Mouse (Mus musculus): ENCODE results near the gene Oaz2. TPM values are rescaled to one million over a fixed set of nuclear protein-coding genes. Genes with fewer than 3 reads are reported as not detected.

Gene Oaz2
- polyA plus RNA-seq, 1 experiment from 2014 or later, result 203 TPM

DNA sequence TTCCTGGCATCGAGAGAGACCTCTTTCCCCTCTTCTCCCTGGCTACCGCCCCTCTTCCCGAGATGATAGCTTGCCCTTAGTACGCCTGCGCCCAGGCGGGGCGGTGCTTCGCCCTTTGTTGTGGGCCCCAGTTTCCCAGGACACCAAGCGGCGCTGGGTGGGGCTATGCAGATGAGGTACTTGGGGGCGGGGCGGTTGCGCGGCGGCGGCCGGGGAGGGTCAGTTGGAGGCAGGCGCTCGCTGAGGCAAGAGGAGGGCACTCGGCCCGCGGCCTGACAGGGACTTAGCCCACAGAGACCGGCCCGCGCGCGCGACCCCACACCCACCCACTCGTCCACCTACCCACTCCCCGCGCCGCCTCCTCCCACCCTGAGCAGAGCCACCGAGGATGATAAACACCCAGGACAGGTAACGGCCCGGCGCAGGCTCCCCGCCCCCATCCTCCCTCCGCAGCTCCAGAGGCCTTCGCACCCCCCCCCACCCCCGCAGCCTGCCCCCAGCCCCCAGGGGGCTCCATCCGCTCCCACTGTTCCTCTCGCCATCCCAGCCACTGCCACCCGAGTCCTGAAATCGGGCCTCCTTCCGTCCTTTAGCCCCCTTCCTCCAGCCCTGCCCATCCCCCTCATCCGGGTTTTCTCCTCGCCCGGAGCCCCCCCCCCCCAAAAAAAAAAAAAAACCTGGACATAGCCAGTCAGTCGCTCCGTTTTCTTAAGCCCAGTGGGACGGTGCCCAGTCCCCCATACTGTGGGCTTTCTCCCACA is 8.7 kb downstream of the Oaz2 start:
- 0% methylated on average over 18 of the region's 51 CpGs for WGBS
- H3K27ac ChIP-seq (replicated peaks; ENCODE audit: low read depth, low read length), result peak overlapping the region; percentile 67
- no peaks in the 10 kb centered on the region for H3K36me3 ChIP-seq (ENCODE audit: control insufficient read depth, insufficient read depth, low read length)
- peaks cover 44% of the 10 kb centered on the region for H3K4me1 ChIP-seq (ENCODE audit: control insufficient read depth, insufficient read depth, low read length)
- H3K27me3 ChIP-seq (replicated peaks; ENCODE audit: control insufficient read depth, insufficient read depth, low read length), result no peaks in the 10 kb centered on the region
- peak overlapping the region; percentile 86 for H3K9ac ChIP-seq (ENCODE audit: low read depth, low read length)
- ATAC-seq (ENCODE audit: low read depth) (peak; percentile 96), DNase-seq (ENCODE audit: low spot score) (peak; percentile 99)
- no peaks in the 10 kb centered on the region for H3K9me3 ChIP-seq (ENCODE audit: control insufficient read depth, low read length)
- H3K4me2 ChIP-seq (ENCODE audit: low read depth, low read length), result peak overlapping the region; percentile 93
- H3K4me3 ChIP-seq (ENCODE audit: low read depth, low read length), result peak overlapping the region; percentile 65

DNA sequence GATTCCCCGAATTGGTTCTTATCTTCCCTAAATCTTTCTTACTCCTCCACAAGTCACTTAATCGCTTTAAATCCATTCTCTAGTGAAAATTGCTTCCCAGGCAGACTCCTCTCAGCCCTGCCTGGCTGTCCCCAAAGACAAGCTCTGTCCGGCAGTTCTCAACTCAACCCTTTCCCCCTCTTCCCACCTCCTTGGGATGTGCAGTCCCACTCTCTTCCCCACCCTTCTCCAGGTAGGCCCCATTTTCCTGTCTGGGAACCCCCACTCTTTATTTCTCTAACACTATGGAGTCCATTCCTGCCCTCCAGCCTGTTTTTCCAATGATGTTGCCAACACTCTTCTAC is 9.3 kb downstream of the Oaz2 start:
- Histone ChIP-seq H3K4me2 (ENCODE audit: low read depth, low read length) (peak overlapping the region; percentile 93), H3K36me3 (ENCODE audit: control insufficient read depth, insufficient read depth, low read length) (no peaks in the 10 kb centered on the region), H3K9ac (ENCODE audit: low read depth, low read length) (peak overlapping the region; percentile 86), H3K4me1 (ENCODE audit: control insufficient read depth, insufficient read depth, low read length) (peaks cover 44% of the 10 kb centered on the region), H3K27ac (replicated peaks; ENCODE audit: low read depth, low read length) (peak overlapping the region; percentile 67; the same call in 1 of the 2 replicates), H3K27me3 (replicated peaks; ENCODE audit: control insufficient read depth, insufficient read depth, low read length) (no peaks in the 10 kb centered on the region), H3K4me3 (ENCODE audit: low read depth, low read length) (peak overlapping the region; percentile 65), H3K9me3 (ENCODE audit: control insufficient read depth, low read length) (no peaks in the 10 kb centered on the region)
- ATAC-seq (ENCODE audit: low read depth) (no peak), DNase-seq (ENCODE audit: low spot score) (no peak)
- WGBS, result 0% methylated on average over 3 of the region's 3 CpGs

DNA sequence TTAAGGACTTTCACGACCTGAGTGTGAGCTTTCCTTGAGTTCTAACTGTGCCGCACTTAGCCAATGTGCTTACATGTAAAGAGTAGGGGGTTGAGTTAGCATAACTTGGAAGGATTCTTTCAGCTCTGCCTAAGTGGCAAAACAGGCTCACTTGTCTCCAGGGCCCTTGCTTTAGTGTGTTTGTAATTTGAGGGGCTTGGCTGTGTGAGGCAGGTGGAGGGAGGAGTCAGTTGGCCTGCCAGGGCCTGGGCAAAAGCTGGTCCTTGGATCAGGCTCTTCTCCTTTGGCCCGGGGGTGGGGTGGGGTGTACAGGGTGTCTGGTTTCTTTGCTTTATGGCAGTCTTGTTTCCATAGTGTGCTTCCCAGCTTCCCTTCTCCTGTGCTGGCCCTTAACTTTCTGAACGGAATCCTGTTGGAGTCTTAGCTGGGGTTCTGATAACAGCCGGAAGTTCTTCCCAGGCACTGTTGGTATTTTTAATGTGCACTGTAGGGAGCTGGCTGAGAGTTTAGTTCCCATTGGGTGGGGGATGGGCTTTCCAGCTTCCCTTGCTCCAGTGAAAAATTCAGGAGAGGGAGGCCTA is 11.5 kb downstream of the Oaz2 start:
- WGBS, result 10% methylated on average over 5 of the region's 5 CpGs
- Histone ChIP-seq H3K9ac (ENCODE audit: low read depth, low read length) (peak overlapping the region; percentile 51), H3K36me3 (ENCODE audit: control insufficient read depth, insufficient read depth, low read length) (no peaks in the 10 kb centered on the region; the same call in 1 of the 2 replicates), H3K4me1 (ENCODE audit: control insufficient read depth, insufficient read depth, low read length) (peaks cover 44% of the 10 kb centered on the region), H3K4me3 (ENCODE audit: low read depth, low read length) (peak overlapping the region; percentile 30), H3K9me3 (ENCODE audit: control insufficient read depth, low read length) (no peaks in the 10 kb centered on the region), H3K4me2 (ENCODE audit: low read depth, low read length) (peak overlapping the region; percentile 93), H3K27ac (replicated peaks; ENCODE audit: low read depth, low read length) (peak overlapping the region; percentile 70), H3K27me3 (replicated peaks; ENCODE audit: control insufficient read depth, insufficient read depth, low read length) (no peaks in the 10 kb centered on the region)
- DNase-seq (ENCODE audit: low spot score) (peak; percentile 86), ATAC-seq (ENCODE audit: low read depth) (peak; percentile 65)

DNA sequence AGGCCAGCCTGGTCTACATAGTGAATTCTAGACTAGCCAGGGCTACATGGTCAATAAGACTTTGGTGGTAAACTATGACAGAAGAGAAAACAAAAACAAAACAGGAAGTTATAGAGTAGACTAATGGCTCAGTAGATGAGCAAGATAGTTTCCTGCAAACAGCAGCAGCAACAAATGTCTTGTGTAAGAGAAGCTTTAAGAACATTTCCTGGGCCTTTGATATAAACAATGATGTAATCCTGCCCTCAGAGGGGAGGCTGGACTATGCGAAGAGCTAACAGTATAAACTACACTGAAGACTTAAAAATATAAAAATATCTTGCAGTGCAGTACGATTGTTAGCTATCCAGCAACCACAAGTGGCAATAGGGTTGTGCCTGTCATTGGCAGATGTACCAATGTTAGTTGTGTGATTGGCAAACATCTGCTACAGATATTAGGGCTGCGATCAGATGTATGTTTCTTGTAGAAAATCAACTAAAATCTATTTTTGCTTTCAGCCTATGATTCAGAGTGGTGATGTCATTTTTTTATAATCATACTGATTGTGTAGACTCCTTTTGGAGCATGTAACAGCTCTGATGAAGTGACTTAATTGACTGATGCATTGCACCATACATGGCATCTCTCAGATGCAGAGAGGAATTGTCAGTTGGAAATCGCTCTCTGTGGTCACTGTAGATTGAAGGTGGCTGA is 13.3 kb downstream of the Oaz2 start:
- no peak for DNase-seq (ENCODE audit: low spot score)
- Histone ChIP-seq H3K4me1 (ENCODE audit: control insufficient read depth, insufficient read depth, low read length) (peaks cover 40% of the 10 kb centered on the region), H3K27ac (replicated peaks; ENCODE audit: low read depth, low read length) (no peak overlapping the region), H3K4me2 (ENCODE audit: low read depth, low read length) (no peak overlapping the region), H3K4me3 (ENCODE audit: low read depth, low read length) (no peak overlapping the region), H3K27me3 (replicated peaks; ENCODE audit: control insufficient read depth, insufficient read depth, low read length) (no peaks in the 10 kb centered on the region), H3K9me3 (ENCODE audit: control insufficient read depth, low read length) (no peaks in the 10 kb centered on the region), H3K9ac (ENCODE audit: low read depth, low read length) (no peak overlapping the region), H3K36me3 (ENCODE audit: control insufficient read depth, insufficient read depth, low read length) (peaks cover 6% of the 10 kb centered on the region)
- ATAC-seq (ENCODE audit: low read depth), result no peak
- WGBS, result 84% methylated on average over 4 of the region's 4 CpGs

DNA sequence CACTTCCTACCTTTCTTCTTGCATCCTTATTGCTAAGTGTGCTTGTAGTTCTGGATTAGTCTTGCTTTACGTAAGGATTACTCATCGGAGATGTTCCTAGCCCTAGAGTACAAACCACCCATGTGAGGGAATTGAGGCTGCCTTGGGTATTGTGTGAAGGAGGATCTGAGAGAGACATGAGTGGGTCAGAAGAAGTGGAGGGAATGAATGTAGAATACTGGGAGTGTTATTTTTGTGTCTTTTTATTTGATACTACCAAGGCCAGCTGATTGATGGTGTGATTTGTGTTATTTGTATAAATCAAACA is 13.8 kb downstream of the Oaz2 start:
- Histone ChIP-seq H3K9me3 (ENCODE audit: control insufficient read depth, low read length) (no peaks in the 10 kb centered on the region), H3K27ac (replicated peaks; ENCODE audit: low read depth, low read length) (no peak overlapping the region), H3K4me1 (ENCODE audit: control insufficient read depth, insufficient read depth, low read length) (peaks cover 40% of the 10 kb centered on the region), H3K36me3 (ENCODE audit: control insufficient read depth, insufficient read depth, low read length) (peaks cover 11% of the 10 kb centered on the region), H3K9ac (ENCODE audit: low read depth, low read length) (no peak overlapping the region), H3K4me2 (ENCODE audit: low read depth, low read length) (no peak overlapping the region), H3K4me3 (ENCODE audit: low read depth, low read length) (no peak overlapping the region), H3K27me3 (replicated peaks; ENCODE audit: control insufficient read depth, insufficient read depth, low read length) (no peaks in the 10 kb centered on the region)
- 95% methylated on average over 2 of the region's 2 CpGs for WGBS
- DNase-seq (ENCODE audit: low spot score) (no peak), ATAC-seq (ENCODE audit: low read depth) (no peak)

DNA sequence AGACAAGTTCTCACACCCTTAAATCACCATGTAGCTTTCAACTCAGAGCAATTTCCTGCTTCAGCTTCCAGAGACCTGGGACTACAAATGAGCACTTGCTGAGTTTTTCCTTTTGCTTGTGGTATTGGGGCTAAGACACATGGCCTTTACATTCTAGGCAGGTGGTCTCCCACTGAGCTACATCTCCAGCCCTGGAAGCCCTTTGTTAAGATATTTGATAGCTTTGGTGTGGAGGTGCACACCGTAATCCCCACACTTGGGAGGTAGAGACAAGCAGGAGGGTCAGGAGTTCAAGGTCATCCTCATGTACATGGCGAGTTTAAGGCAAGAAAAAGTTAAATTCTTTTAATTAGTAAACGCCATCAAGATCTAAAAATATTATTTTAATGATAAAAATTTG is 14.4 kb downstream of the Oaz2 start:
- no peaks in the 10 kb centered on the region for H3K9me3 ChIP-seq (ENCODE audit: control insufficient read depth, low read length)
- H3K27ac ChIP-seq (replicated peaks; ENCODE audit: low read depth, low read length), result no peak overlapping the region
- DNase-seq (ENCODE audit: low spot score) (no peak), ATAC-seq (ENCODE audit: low read depth) (no peak)
- no peak overlapping the region for H3K4me3 ChIP-seq (ENCODE audit: low read depth, low read length)
- H3K36me3 ChIP-seq (ENCODE audit: control insufficient read depth, insufficient read depth, low read length), result peaks cover 17% of the 10 kb centered on the region
- no peaks in the 10 kb centered on the region for H3K27me3 ChIP-seq (replicated peaks; ENCODE audit: control insufficient read depth, insufficient read depth, low read length)
- no peak overlapping the region for H3K4me2 ChIP-seq (ENCODE audit: low read depth, low read length)
- WGBS, result 87% methylated on average over 3 of the region's 3 CpGs
- no peak overlapping the region for H3K9ac ChIP-seq (ENCODE audit: low read depth, low read length)
- peaks cover 37% of the 10 kb centered on the region for H3K4me1 ChIP-seq (ENCODE audit: control insufficient read depth, insufficient read depth, low read length)

DNA sequence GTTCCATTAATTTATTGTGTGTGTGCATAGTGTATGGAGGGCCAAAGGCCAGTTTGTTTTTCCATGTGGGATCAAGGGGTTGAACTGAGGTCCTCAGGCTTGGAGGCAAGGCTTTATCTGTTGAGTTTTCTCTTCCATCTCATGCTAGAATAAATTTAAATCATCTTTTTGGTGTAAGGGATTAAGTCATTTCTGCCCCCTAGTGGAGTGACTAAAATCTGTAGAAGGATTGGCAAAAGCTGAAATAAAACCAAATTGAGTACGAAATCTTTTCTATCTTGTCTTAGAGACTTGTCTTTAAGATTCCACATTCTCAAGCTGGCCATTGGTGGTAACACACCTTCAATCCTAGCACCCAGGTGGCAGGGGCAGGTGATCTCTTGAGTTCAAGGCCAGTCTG is 15.2 kb downstream of the Oaz2 start:
- Histone ChIP-seq H3K27ac (replicated peaks; ENCODE audit: low read depth, low read length) (no peak overlapping the region), H3K36me3 (ENCODE audit: control insufficient read depth, insufficient read depth, low read length) (peaks cover 25% of the 10 kb centered on the region), H3K9ac (ENCODE audit: low read depth, low read length) (no peak overlapping the region), H3K4me1 (ENCODE audit: control insufficient read depth, insufficient read depth, low read length) (peaks cover 29% of the 10 kb centered on the region), H3K27me3 (replicated peaks; ENCODE audit: control insufficient read depth, insufficient read depth, low read length) (no peaks in the 10 kb centered on the region), H3K4me3 (ENCODE audit: low read depth, low read length) (no peak overlapping the region), H3K4me2 (ENCODE audit: low read depth, low read length) (no peak overlapping the region), H3K9me3 (ENCODE audit: control insufficient read depth, low read length) (no peaks in the 10 kb centered on the region)
- no peak for ATAC-seq (ENCODE audit: low read depth)
- no peak for DNase-seq (ENCODE audit: low spot score)
- WGBS, result 75% methylated on average over 1 of the region's 1 CpGs

DNA sequence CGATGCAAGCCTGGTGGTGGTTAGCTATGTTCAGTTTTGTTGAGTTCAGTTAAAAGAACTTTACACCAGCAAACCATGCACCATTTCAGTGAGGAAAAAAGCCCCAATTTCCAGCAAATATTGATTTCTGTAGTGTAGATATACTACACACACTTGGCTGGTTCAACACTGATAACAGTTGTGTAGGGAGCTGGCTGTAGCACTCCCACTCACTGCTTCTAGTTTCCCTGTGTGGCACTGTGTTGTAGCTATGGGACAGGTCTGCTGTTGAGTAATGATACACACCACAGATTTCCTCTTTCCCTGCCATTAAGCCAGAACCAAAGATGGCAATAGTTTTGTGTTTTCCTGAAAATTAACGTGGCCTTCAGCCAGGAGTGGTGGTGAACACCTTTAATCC is 16.9 kb downstream of the Oaz2 start:
- H3K9ac ChIP-seq (ENCODE audit: low read depth, low read length), result no peak overlapping the region
- peaks cover 13% of the 10 kb centered on the region for H3K4me1 ChIP-seq (ENCODE audit: control insufficient read depth, insufficient read depth, low read length)
- ATAC-seq (ENCODE audit: low read depth), result no peak
- no peak for DNase-seq (ENCODE audit: low spot score)
- WGBS, result 88% methylated on average over 2 of the region's 2 CpGs
- H3K4me3 ChIP-seq (ENCODE audit: low read depth, low read length), result no peak overlapping the region
- no peak overlapping the region for H3K27ac ChIP-seq (replicated peaks; ENCODE audit: low read depth, low read length)
- no peak overlapping the region for H3K4me2 ChIP-seq (ENCODE audit: low read depth, low read length)
- H3K27me3 ChIP-seq (replicated peaks; ENCODE audit: control insufficient read depth, insufficient read depth, low read length), result no peaks in the 10 kb centered on the region
- H3K9me3 ChIP-seq (ENCODE audit: control insufficient read depth, low read length), result no peaks in the 10 kb centered on the region
- H3K36me3 ChIP-seq (ENCODE audit: control insufficient read depth, insufficient read depth, low read length), result peaks cover 34% of the 10 kb centered on the region
